Mouse (Mus musculus) intestine, postnatal 0 days (tissue): ENCODE results near the gene Fap. TPM values are rescaled to one million over a fixed set of nuclear protein-coding genes. Genes with fewer than 3 reads are reported as not detected.

Experiments
- ATAC-seq: fragments of 200-750 bp; cut with Nextera tagmentation; 2 replicates; pipeline ENCODE4 v1.8.0; 2017; ENCODE audit warnings: mild to moderate bottlenecking, moderate TSS enrichment, moderate library complexity
- H3K27ac ChIP-seq: fragments of 300-500 bp; sonication (generic); 2 replicates; pipeline ENCODE4 v1.5.1; 2014; ENCODE audit warnings: mild to moderate bottlenecking, low read depth, low read length, moderate library complexity
- H3K27me3 ChIP-seq: fragments of 300-500 bp; sonication (generic); replicated peaks from 2 replicates; pipeline ENCODE4 v1.6.1; 2014; ENCODE audit warnings: low read length, mixed read lengths; ENCODE audit not compliant: control insufficient read depth, insufficient read depth
- H3K36me3 ChIP-seq: fragments of 300-500 bp; sonication (generic); 2 replicates; pipeline ENCODE4 v1.6.1; 2014; ENCODE audit warnings: mild to moderate bottlenecking, moderate library complexity; ENCODE audit not compliant: control insufficient read depth, insufficient read depth
- H3K4me1 ChIP-seq: fragments of 300-500 bp; sonication (generic); replicated peaks from 2 replicates; pipeline ENCODE4 v1.6.1; 2014; ENCODE audit warnings: antibody characterized with exemption, low read length, mixed read lengths; ENCODE audit not compliant: control insufficient read depth, insufficient read depth
- H3K4me2 ChIP-seq: fragments of 300-500 bp; sonication (generic); replicated peaks from 2 replicates; pipeline ENCODE4 v1.6.1; 2014; ENCODE audit warnings: low read depth, mild to moderate bottlenecking, moderate library complexity
- H3K4me3 ChIP-seq: fragments of 300-500 bp; sonication (generic); 2 replicates; pipeline ENCODE4 v1.5.1; 2014; ENCODE audit warnings: low read depth, low read length
- H3K9ac ChIP-seq: fragments of 300-500 bp; sonication (generic); 2 replicates; pipeline ENCODE4 v1.6.1; 2014; ENCODE audit warnings: mild to moderate bottlenecking, low read depth, low read length
- H3K9me3 ChIP-seq: fragments of 300-500 bp; sonication (generic); 2 replicates; pipeline ENCODE4 v1.6.1; 2016; ENCODE audit warnings: mixed run types; ENCODE audit not compliant: control insufficient read depth
- CTCF ChIP-seq: sonication (generic); IDR thresholded peaks from 2 replicates; pipeline ENCODE4 v1.5.1; 2016; ENCODE audit warnings: low read depth, mild to moderate bottlenecking, control low read depth, antibody characterized with exemption, moderate library complexity
- WGBS: fragments of 180-500 bp; shearing (Covaris S2); extraction: QIAGEN DNeasy Blood & Tissue Kit; methylation state at CpG from one replicate; pipeline ENCODE4 v1.1.7; 2014; 5-methylcytosine and 5-hydroxymethylcytosine counted together
- polyA plus RNA-seq: library from polyadenylated mRNA; unstranded; fragments of >200 nt; fragmentation: Nextera tagmentation; extraction: Ambion mirVana; gene quantifications from 2 replicates; pipeline ENCODE4 v1.2.1, GENCODE M21; 2015

Gene Fap
- polyA plus RNA-seq, 1 experiment from 2014 or later: 2.8 TPM

DNA sequence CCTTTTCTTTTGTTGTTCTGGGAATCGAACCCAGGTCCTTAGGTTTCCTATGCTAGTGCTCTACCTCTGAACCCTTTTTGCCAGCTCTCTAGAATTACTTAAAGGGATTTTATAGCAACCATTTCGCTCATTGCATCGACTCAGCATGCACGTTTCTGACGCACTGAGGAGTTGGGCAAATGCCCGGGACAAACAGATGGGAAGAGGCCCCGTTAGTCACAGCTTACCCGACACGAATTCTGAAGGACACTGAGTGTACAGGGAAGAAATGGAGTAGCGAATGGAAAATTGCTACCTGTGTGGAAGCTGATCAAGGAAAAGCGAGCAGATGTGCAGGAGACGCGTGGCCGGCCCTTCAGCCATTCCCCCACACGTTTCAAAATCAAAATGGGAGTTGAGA, 60.4 kb downstream of the Fap start:
- peak; percentile 45; the same call in 1 of the 2 replicates for ATAC-seq
- no peaks in the 10 kb centered on the region for H3K9me3 ChIP-seq
- H3K27ac ChIP-seq: no peak overlapping the region
- H3K4me1 ChIP-seq: no peaks in the 10 kb centered on the region
- WGBS: 73% methylated on average over 15 of the region's 15 CpGs
- no peak overlapping the region for H3K4me3 ChIP-seq
- H3K36me3 ChIP-seq: no peaks in the 10 kb centered on the region
- H3K9ac ChIP-seq: no peak overlapping the region
- H3K27me3 ChIP-seq: no peaks in the 10 kb centered on the region
- TF ChIP-seq CTCF: no peak
- H3K4me2 ChIP-seq: no peak overlapping the region

DNA sequence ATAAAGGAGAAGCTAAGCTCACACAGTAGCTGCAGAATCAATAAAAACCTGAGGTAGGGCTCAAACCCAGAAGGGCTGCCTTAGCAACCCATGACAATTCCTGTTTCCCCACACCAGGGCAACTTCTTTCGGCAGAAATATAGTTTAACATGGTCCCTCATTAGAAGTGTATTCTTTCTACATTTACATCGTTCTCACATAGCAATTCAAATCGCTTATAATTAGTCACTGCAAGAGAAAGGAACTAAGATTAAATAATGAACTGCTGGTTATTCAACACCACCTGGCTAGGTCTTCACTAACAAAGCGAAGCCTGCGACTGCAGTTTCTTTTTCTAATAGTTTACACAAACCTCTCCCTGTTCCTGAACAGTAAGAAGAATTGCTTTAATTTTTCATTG, 66.7 kb downstream of the Fap start:
- TF ChIP-seq CTCF: no peak
- Histone ChIP-seq H3K27me3 (no peaks in the 10 kb centered on the region), H3K9me3 (no peaks in the 10 kb centered on the region), H3K36me3 (no peaks in the 10 kb centered on the region), H3K4me2 (no peak overlapping the region), H3K27ac (no peak overlapping the region), H3K4me3 (no peak overlapping the region), H3K9ac (no peak overlapping the region), H3K4me1 (no peaks in the 10 kb centered on the region)
- no peak for ATAC-seq
- WGBS: 73% methylated on average over 5 of the region's 5 CpGs

DNA sequence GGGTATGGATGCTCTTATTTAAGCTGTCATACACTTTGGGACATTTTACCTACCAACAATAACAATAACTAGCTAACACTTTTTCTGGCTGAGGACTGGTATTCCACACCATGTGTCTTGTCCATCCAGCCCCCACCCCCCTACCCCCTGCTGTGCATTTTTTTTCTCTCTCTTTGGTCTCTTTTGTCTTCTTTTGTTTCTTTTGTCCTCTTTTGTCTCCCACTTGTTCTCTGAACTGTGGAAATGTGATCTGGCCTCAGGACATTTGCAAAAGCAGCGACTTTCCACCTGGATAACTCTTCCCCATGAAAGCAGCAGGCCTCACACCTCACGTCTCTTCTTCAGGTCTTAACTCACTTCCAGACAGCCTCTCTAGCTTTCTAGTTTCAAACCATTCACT, 67.4 kb downstream of the Fap start:
- H3K36me3 ChIP-seq: no peaks in the 10 kb centered on the region
- H3K4me3 ChIP-seq: no peak overlapping the region
- 74% methylated on average over 2 of the region's 2 CpGs for WGBS
- H3K9ac ChIP-seq: no peak overlapping the region
- TF ChIP-seq CTCF: no peak
- no peak overlapping the region for H3K27ac ChIP-seq
- ATAC-seq: no peak
- H3K4me1 ChIP-seq: no peaks in the 10 kb centered on the region
- no peaks in the 10 kb centered on the region for H3K9me3 ChIP-seq
- H3K27me3 ChIP-seq: no peaks in the 10 kb centered on the region
- no peak overlapping the region for H3K4me2 ChIP-seq

- Histone ChIP-seq H3K4me1 (no peaks in the 10 kb centered on the region), H3K4me2 (no peak overlapping the region), H3K9ac (no peak overlapping the region), H3K36me3 (no peaks in the 10 kb centered on the region), H3K27ac (no peak overlapping the region), H3K27me3 (no peaks in the 10 kb centered on the region), H3K9me3 (no peaks in the 10 kb centered on the region), H3K4me3 (no peak overlapping the region)
- WGBS: 78% methylated on average over 4 of the region's 4 CpGs
- no peak for ATAC-seq
- no peak for TF ChIP-seq CTCF
Observed at GRCm38 (mm10) chr2:62504269-62504796, 69.5 kb downstream of the Fap start.

DNA sequence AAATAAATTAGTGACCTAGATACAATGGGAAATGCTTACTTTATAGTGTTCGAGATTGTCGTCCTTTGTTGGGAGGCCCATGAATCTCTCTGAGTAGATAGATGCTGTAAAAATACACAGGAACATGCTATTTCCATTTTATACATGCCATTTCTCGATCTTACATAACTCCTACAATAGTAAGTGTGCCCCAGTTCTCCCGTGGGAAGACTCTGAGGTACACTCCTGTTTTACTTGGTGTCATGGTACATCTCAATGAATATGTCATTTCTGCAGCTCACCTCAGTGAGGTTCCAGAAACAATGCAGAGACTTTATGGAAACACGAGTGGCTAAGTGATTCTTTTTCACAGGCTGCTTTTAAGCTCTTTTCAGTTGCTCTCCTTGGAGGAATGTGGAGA, 70.5 kb downstream of the Fap start:
- no peak for ATAC-seq
- WGBS: 80% methylated on average over 5 of the region's 5 CpGs
- no peak for TF ChIP-seq CTCF
- Histone ChIP-seq H3K4me3 (no peak overlapping the region), H3K4me2 (no peak overlapping the region), H3K27ac (no peak overlapping the region), H3K9me3 (no peaks in the 10 kb centered on the region), H3K4me1 (no peaks in the 10 kb centered on the region), H3K27me3 (no peaks in the 10 kb centered on the region), H3K36me3 (no peaks in the 10 kb centered on the region), H3K9ac (no peak overlapping the region)

DNA sequence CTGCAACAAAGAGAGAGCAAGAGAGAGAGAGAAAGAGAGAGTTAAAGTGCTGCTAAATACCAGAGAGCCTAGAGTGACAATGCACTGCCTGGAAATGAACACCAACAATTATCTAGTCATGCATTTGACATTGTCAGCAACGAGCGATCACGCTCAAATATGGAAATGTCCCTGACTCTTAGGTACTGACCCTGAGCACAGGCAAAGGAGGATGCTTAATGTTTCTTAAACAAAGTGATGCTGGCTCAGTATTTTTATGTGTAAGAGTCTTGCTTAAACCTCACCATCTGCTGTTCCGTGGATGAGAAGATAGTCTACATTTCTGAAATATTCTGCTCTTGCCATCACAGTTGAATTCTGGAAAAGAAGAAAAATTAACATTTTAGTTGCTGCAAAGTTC, 71.4 kb downstream of the Fap start:
- Histone ChIP-seq H3K9ac (no peak overlapping the region), H3K4me3 (no peak overlapping the region), H3K4me2 (no peak overlapping the region), H3K36me3 (no peaks in the 10 kb centered on the region), H3K4me1 (no peaks in the 10 kb centered on the region), H3K9me3 (no peaks in the 10 kb centered on the region), H3K27ac (no peak overlapping the region), H3K27me3 (no peaks in the 10 kb centered on the region)
- TF ChIP-seq CTCF: no peak
- 84% methylated on average over 4 of the region's 4 CpGs for WGBS
- no peak for ATAC-seq

- Histone ChIP-seq H3K27me3 (no peaks in the 10 kb centered on the region), H3K4me1 (no peaks in the 10 kb centered on the region), H3K36me3 (no peaks in the 10 kb centered on the region), H3K9ac (no peak overlapping the region), H3K27ac (no peak overlapping the region), H3K4me3 (no peak overlapping the region), H3K9me3 (no peaks in the 10 kb centered on the region), H3K4me2 (no peak overlapping the region)
- WGBS: 84% methylated on average over 5 of the region's 5 CpGs
- no peak for TF ChIP-seq CTCF
- ATAC-seq: no peak
Observed at GRCm38 (mm10) chr2:62498821-62499220, 75.1 kb downstream of the Fap start.
